Mouse (Mus musculus) forebrain, embryonic 14.5 days (tissue): Measurements from ENCODE around the gene Fam181b. TPM values are rescaled to one million over a fixed set of nuclear protein-coding genes. Genes with fewer than 3 reads are reported as not detected.

ENCODE experiments used
- ATAC-seq: fragments of 200-750 bp; cut with Nextera tagmentation; 2 replicates; pipeline ENCODE4 v1.8.0; 2017; ENCODE audit warnings: mild to moderate bottlenecking, moderate library complexity
- DNase-seq: peaks from one replicate; pipeline ENCODE4 v3.0.0-alpha.2; 2015; ENCODE audit warnings: low spot score
- H3K27ac ChIP-seq: fragments of 300-500 bp; sonication (generic); 2 replicates; pipeline ENCODE4 v1.5.1; 2014; ENCODE audit warnings: low read depth, mild to moderate bottlenecking, control low read depth, low read length, moderate library complexity
- H3K27me3 ChIP-seq: fragments of 300-500 bp; sonication (generic); replicated peaks from 2 replicates; pipeline ENCODE4 v1.6.1; 2014; ENCODE audit warnings: low read length, control low read depth, mixed read lengths; ENCODE audit not compliant: control insufficient read depth, insufficient read depth
- H3K36me3 ChIP-seq: fragments of 300-500 bp; sonication (generic); 2 replicates; pipeline ENCODE4 v1.6.1; 2014; ENCODE audit warnings: low read length, control low read depth; ENCODE audit not compliant: control insufficient read depth, insufficient read depth
- H3K4me1 ChIP-seq: fragments of 300-500 bp; sonication (generic); 2 replicates; pipeline ENCODE4 v1.6.1; 2014; ENCODE audit warnings: antibody characterized with exemption, low read length, control low read depth; ENCODE audit not compliant: control insufficient read depth, insufficient read depth
- H3K4me2 ChIP-seq: fragments of 300-500 bp; sonication (generic); 2 replicates; pipeline ENCODE4 v1.6.1; 2014; ENCODE audit warnings: mild to moderate bottlenecking, control low read depth, low read length
- H3K4me3 ChIP-seq: fragments of 300-500 bp; sonication (generic); 2 replicates; pipeline ENCODE4 v1.5.1; 2014; ENCODE audit warnings: low read depth, low read length, control low read depth
- H3K9ac ChIP-seq: fragments of 300-500 bp; sonication (generic); 2 replicates; pipeline ENCODE4 v1.6.1; 2014; ENCODE audit warnings: mild to moderate bottlenecking, low read length, control low read depth, moderate library complexity
- H3K9me3 ChIP-seq: fragments of 300-500 bp; sonication (generic); replicated peaks from 2 replicates; pipeline ENCODE4 v1.6.1; 2016; ENCODE audit warnings: low read length, control low read depth, mixed read lengths; ENCODE audit not compliant: control insufficient read depth
- WGBS: fragments of 180-500 bp; shearing (Covaris S2); extraction: QIAGEN DNeasy Blood & Tissue Kit; methylation state at CpG from one replicate; pipeline ENCODE4 v1.1.7; 2014; 5-methylcytosine and 5-hydroxymethylcytosine counted together
- polyA plus RNA-seq: library from polyadenylated mRNA; unstranded; fragments of >200 nt; fragmentation: Nextera tagmentation; extraction: Ambion mirVana; gene quantifications from 2 replicates; pipeline ENCODE4 v1.2.1, GENCODE M21; 2014

The Fam181b gene
- 20.7 and 25.3 TPM in 2 replicates for polyA plus RNA-seq

GRCm38 (mm10) chr7:93079785-93080730 lies at the start of gene Fam181b:
Gene Fam181b, plus strand, starts transcription at chr7:93079865.
- Histone ChIP-seq H3K4me1 (peaks cover 28% of the 10 kb centered on the region), H3K27me3 (peaks cover 4% of the 10 kb centered on the region; the same call in 1 of the 2 replicates), H3K36me3 (no peaks in the 10 kb centered on the region), H3K9ac (peak within 1 kb of the TSS; percentile 91), H3K4me3 (peak within 1 kb of the TSS; percentile 84), H3K27ac (peak within 1 kb of the TSS; percentile 88), H3K4me2 (peak within 1 kb of the TSS; percentile 83), H3K9me3 (no peaks in the 10 kb centered on the region)
- ATAC-seq (peak; percentile 96), DNase-seq (peak; percentile 97)
- under 1% methylated on average over 93 of the region's 96 CpGs for WGBS

GRCm38 (mm10) chr7:93037763-93038471 lies 41.7 kb upstream of the Fam181b start:
- H3K4me1 ChIP-seq = 0 out of 2 replicates have a peak, but pooled peaks cover 3% of the 10 kb centered on the region
- ATAC-seq = peak; percentile 48

GRCm38 (mm10) chr7:93038472-93038828 lies 41.2 kb upstream of the Fam181b start:
- H3K9ac ChIP-seq = no peak overlapping the region
- ATAC-seq = no peak
- 0 out of 2 replicates have a peak, but pooled peaks cover 3% of the 10 kb centered on the region for H3K4me1 ChIP-seq
- H3K27me3 ChIP-seq = no peaks in the 10 kb centered on the region; the same call in 1 of the 2 replicates
- no peak overlapping the region for H3K4me2 ChIP-seq
- no peak overlapping the region for H3K4me3 ChIP-seq
- no peak overlapping the region for H3K27ac ChIP-seq
- no peaks in the 10 kb centered on the region for H3K36me3 ChIP-seq
- 14% methylated on average over 1 of the region's 1 CpGs for WGBS
- DNase-seq = peak; percentile 22
- no peaks in the 10 kb centered on the region for H3K9me3 ChIP-seq

More at GRCm38 (mm10) chr7:93037763-93038471, 41.7 kb upstream of the Fam181b start:
- H3K27ac ChIP-seq = no peak overlapping the region
- H3K27me3 ChIP-seq = no peaks in the 10 kb centered on the region; the same call in 1 of the 2 replicates
- H3K9ac ChIP-seq = no peak overlapping the region
- H3K36me3 ChIP-seq = no peaks in the 10 kb centered on the region
- peak; percentile 56 for DNase-seq
- no peak overlapping the region for H3K4me3 ChIP-seq
- H3K9me3 ChIP-seq = no peaks in the 10 kb centered on the region
- H3K4me2 ChIP-seq = no peak overlapping the region
- WGBS = 8% methylated on average over 5 of the region's 5 CpGs

GRCm38 (mm10) chr7:93039542-93039941 lies 40.1 kb upstream of the Fam181b start:
- no peak for DNase-seq
- Histone ChIP-seq H3K4me1 (0 out of 2 replicates have a peak, but pooled peaks cover 3% of the 10 kb centered on the region), H3K9me3 (no peaks in the 10 kb centered on the region), H3K27ac (no peak overlapping the region), H3K36me3 (no peaks in the 10 kb centered on the region), H3K4me3 (no peak overlapping the region), H3K27me3 (no peaks in the 10 kb centered on the region; the same call in 1 of the 2 replicates), H3K4me2 (no peak overlapping the region), H3K9ac (no peak overlapping the region)
- ATAC-seq = no peak
- whole genome bisulfite sequencing = 92% methylated on average over 3 of the region's 3 CpGs

GRCm38 (mm10) chr7:93044359-93044758 lies 35.3 kb upstream of the Fam181b start:
- Histone ChIP-seq H3K4me2 (no peak overlapping the region), H3K9me3 (no peaks in the 10 kb centered on the region), H3K36me3 (no peaks in the 10 kb centered on the region), H3K9ac (no peak overlapping the region), H3K27ac (no peak overlapping the region), H3K4me1 (no peaks in the 10 kb centered on the region), H3K4me3 (no peak overlapping the region), H3K27me3 (no peaks in the 10 kb centered on the region; the same call in 1 of the 2 replicates)
- 63% methylated on average over 3 of the region's 3 CpGs for WGBS
- DNase-seq (no peak), ATAC-seq (no peak)

GRCm38 (mm10) chr7:93044788-93045187 lies 34.9 kb upstream of the Fam181b start:
- no peak overlapping the region for H3K27ac ChIP-seq
- no peak overlapping the region for H3K4me2 ChIP-seq
- H3K4me1 ChIP-seq = no peaks in the 10 kb centered on the region
- H3K4me3 ChIP-seq = no peak overlapping the region
- H3K27me3 ChIP-seq = no peaks in the 10 kb centered on the region; the same call in 1 of the 2 replicates
- H3K9me3 ChIP-seq = no peaks in the 10 kb centered on the region
- DNase-seq = no peak
- H3K9ac ChIP-seq = no peak overlapping the region
- 88% methylated on average over 1 of the region's 1 CpGs for WGBS
- no peaks in the 10 kb centered on the region for H3K36me3 ChIP-seq
- ATAC-seq = no peak

- H3K36me3 ChIP-seq = no peaks in the 10 kb centered on the region
- DNase-seq (no peak), ATAC-seq (no peak)
- no peak overlapping the region for H3K9ac ChIP-seq
- no peaks in the 10 kb centered on the region for H3K27me3 ChIP-seq
- H3K27ac ChIP-seq = no peak overlapping the region
- H3K9me3 ChIP-seq = no peaks in the 10 kb centered on the region
- peaks cover 12% of the 10 kb centered on the region; the same call in 1 of the 2 replicates for H3K4me1 ChIP-seq
- H3K4me3 ChIP-seq = no peak overlapping the region
- H3K4me2 ChIP-seq = no peak overlapping the region
These were observed 18.8 kb upstream of the Fam181b start for GRCm38 (mm10) chr7:93060831-93061230.

- H3K4me2 ChIP-seq = peak overlapping the region; percentile 6; the same call in 1 of the 2 replicates
- no peaks in the 10 kb centered on the region for H3K27me3 ChIP-seq
- no peak overlapping the region for H3K9ac ChIP-seq
- no peak overlapping the region for H3K4me3 ChIP-seq
- DNase-seq (no peak), ATAC-seq (peak; percentile 75)
- H3K4me1 ChIP-seq = peaks cover 14% of the 10 kb centered on the region; the same call in 1 of the 2 replicates
- no peaks in the 10 kb centered on the region for H3K9me3 ChIP-seq
- no peaks in the 10 kb centered on the region for H3K36me3 ChIP-seq
- H3K27ac ChIP-seq = peak overlapping the region; percentile 54; the same call in 1 of the 2 replicates
- WGBS = 0% methylated on average over 3 of the region's 3 CpGs
These were observed 17.9 kb upstream of the Fam181b start for GRCm38 (mm10) chr7:93061747-93062146.
